In the genomic region with DNA sequence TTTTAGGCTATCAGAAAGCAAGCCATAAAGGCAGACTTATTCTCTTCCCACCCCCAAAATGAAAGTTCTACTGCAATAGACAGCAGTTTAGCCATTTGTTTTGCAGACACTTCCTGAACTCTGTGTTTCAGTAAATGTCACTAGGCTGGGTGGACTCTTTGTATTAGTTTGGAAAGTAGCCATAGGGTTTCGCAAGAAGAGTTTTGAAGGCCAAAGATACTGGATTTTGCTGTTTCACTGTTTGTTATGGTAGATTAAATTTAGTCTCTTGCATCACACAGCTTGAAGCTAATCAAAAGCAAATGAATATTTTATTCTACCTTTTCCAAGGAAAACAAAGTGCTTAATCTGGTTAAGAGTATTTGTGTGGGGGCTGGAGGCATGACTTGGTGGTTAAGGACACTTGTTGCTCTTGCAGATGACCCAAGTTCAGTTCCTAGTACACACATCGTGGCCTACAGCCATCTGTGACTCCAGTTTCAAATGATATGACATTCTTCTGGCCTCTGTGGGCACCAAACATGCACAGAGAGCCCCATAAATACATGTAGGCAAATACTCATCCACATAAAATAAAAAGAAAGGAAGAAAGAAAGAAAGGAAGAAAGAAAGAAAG, we compare ENCODE assay signal across 15 mouse cellular contexts. TPM values are rescaled to one million over a fixed set of nuclear protein-coding genes. Genes with fewer than 3 reads are reported as not detected.
DNase-seq lines count a peak whose midpoint lies in the region; ATAC-seq lines count a peak whose summit lies in the region.
"Had no signal": no experiment of that assay in that cellular context is flagged by ENCODE, and none has a peak within 500 bp of the region (broad histone marks: within the 10 kb centered on the region; RNA-seq: fewer than 3 reads in every experiment).

No protein-coding gene starts in this region.

- no peaks in the 10 kb centered on the region for H3K4me1 ChIP-seq in embryonic facial prominence, embryonic 14.5 days (ENCODE audit: control insufficient read depth, insufficient read depth, low read length)
- H3K4me1 ChIP-seq in embryonic facial prominence, embryonic 10.5 days = 0 out of 2 replicates have a peak, but pooled peaks cover 3% of the 10 kb centered on the region
- H3K4me1 ChIP-seq: embryonic facial prominence, embryonic 15.5 days; midbrain, embryonic 12.5 days had no signal

- no peak overlapping the region for H3K27ac ChIP-seq in embryonic facial prominence, embryonic 14.5 days (replicated peaks; ENCODE audit: low read depth, low read length)
- H3K27ac ChIP-seq in embryonic facial prominence, embryonic 10.5 days (replicated peaks) = no peak overlapping the region
- H3K27ac ChIP-seq: embryonic facial prominence, embryonic 15.5 days; midbrain, embryonic 12.5 days had no signal

- no peaks in the 10 kb centered on the region for H3K9me3 ChIP-seq in embryonic facial prominence, embryonic 14.5 days (ENCODE audit: control insufficient read depth, low read length)
- no peaks in the 10 kb centered on the region for H3K9me3 ChIP-seq in embryonic facial prominence, embryonic 10.5 days
- H3K9me3 ChIP-seq: embryonic facial prominence, embryonic 15.5 days; midbrain, embryonic 12.5 days had no signal

- DNase-seq in embryonic facial prominence, embryonic 14.5 days (ENCODE audit: low spot score) = peak; percentile 46
- no peak for DNase-seq in embryonic facial prominence, embryonic 10.5 days (ENCODE audit: low spot score)
- DNase-seq in ovary, adult 18-20 months (ENCODE audit: low spot score) = peak; percentile 33
- no peak for DNase-seq in ovary, postnatal 10 days (ENCODE audit: low spot score)
- DNase-seq in heart, postnatal 36 days = peak; percentile 29 to 30
- DNase-seq in thymus, postnatal 14 days = no peak
- DNase-seq in spleen, postnatal 36 days (ENCODE audit: low spot score in 2 of 2) = no peak
- DNase-seq: B cell, adult 2 months; cerebellum, adult 2 months; gastrocnemius, postnatal 25 days had no signal

- H3K4me3 ChIP-seq in embryonic facial prominence, embryonic 14.5 days (ENCODE audit: low read depth, low read length) = no peak overlapping the region
- H3K4me3 ChIP-seq in embryonic facial prominence, embryonic 10.5 days = no peak overlapping the region
- H3K4me3 ChIP-seq: embryonic facial prominence, embryonic 15.5 days; midbrain, embryonic 12.5 days had no signal

- no peak overlapping the region for H3K4me2 ChIP-seq in embryonic facial prominence, embryonic 14.5 days (ENCODE audit: low read depth, low read length)
- H3K4me2 ChIP-seq: embryonic facial prominence, embryonic 15.5 days; midbrain, embryonic 12.5 days had no signal

- no peak overlapping the region for H3K9ac ChIP-seq in embryonic facial prominence, embryonic 14.5 days (ENCODE audit: low read depth, low read length)
- H3K9ac ChIP-seq: embryonic facial prominence, embryonic 15.5 days; midbrain, embryonic 12.5 days had no signal

- H3K27me3 ChIP-seq in embryonic facial prominence, embryonic 14.5 days (replicated peaks; ENCODE audit: control insufficient read depth, insufficient read depth, low read length) = no peaks in the 10 kb centered on the region
- no peaks in the 10 kb centered on the region for H3K27me3 ChIP-seq in embryonic facial prominence, embryonic 10.5 days (replicated peaks; ENCODE audit: low read depth, poor library complexity, severe bottlenecking)
- H3K27me3 ChIP-seq: embryonic facial prominence, embryonic 15.5 days; midbrain, embryonic 12.5 days had no signal

- 66% methylated on average over 2 of the region's 2 CpGs for WGBS in embryonic facial prominence, embryonic 14.5 days
- 77% methylated on average over 2 of the region's 2 CpGs for WGBS in embryonic facial prominence, embryonic 10.5 days

- H3K36me3 ChIP-seq in embryonic facial prominence, embryonic 14.5 days (ENCODE audit: control insufficient read depth, insufficient read depth, low read length) = no peaks in the 10 kb centered on the region
- no peaks in the 10 kb centered on the region for H3K36me3 ChIP-seq in embryonic facial prominence, embryonic 10.5 days (replicated peaks)
- H3K36me3 ChIP-seq: embryonic facial prominence, embryonic 15.5 days; midbrain, embryonic 12.5 days had no signal

- intact Hi-C loops in heart, postnatal 36 days (cut with DNase I) = no loop called here

- ATAC-seq in embryonic facial prominence, embryonic 14.5 days (ENCODE audit: low read depth) = no peak
- no peak for ATAC-seq in activated CD4-positive, CD25-positive, alpha-beta regulatory T cell, adult 4 months
- ATAC-seq: intestine, postnatal 0 days had no signal

RNA-seq across cellular contexts. Expression of gene Aox3, which starts 11.3 kb away (rescaled TPM):
- polyA plus RNA-seq in embryonic facial prominence, embryonic 14.5 days (2014; fragmentation: Nextera tagmentation; extraction: Ambion mirVana) = 1.8 and 2.6 TPM in 2 replicates
- polyA plus RNA-seq in embryonic facial prominence, embryonic 10.5 days (2016; fragmentation: Nextera tagmentation; extraction: Ambion mirVana) = 0.09 TPM in 1 of 2 replicates, not detected in the other
- total RNA-seq in heart, postnatal 36 days (2021) = under 1 TPM; 0.79 to 0.86 TPM
- not detected for polyA plus RNA-seq in activated CD4-positive, CD25-positive, alpha-beta regulatory T cell, adult 4 months (2017; shearing (Covaris generic))
- total RNA-seq: neutrophil, adult 5-6 weeks had no signal

Comparison
In these comparisons a context has a peak if more than half of its experiments do, and no peak if none do; other contexts are left out.
1. DNase-seq: peak in embryonic facial prominence, embryonic 14.5 days (single experiment), ovary, adult 18-20 months (single experiment) and heart, postnatal 36 days (2 of 2); none in embryonic facial prominence, embryonic 10.5 days (single experiment), ovary, postnatal 10 days (single experiment), thymus, postnatal 14 days (single experiment) and spleen, postnatal 36 days (0 of 2).